In the genomic region with DNA sequence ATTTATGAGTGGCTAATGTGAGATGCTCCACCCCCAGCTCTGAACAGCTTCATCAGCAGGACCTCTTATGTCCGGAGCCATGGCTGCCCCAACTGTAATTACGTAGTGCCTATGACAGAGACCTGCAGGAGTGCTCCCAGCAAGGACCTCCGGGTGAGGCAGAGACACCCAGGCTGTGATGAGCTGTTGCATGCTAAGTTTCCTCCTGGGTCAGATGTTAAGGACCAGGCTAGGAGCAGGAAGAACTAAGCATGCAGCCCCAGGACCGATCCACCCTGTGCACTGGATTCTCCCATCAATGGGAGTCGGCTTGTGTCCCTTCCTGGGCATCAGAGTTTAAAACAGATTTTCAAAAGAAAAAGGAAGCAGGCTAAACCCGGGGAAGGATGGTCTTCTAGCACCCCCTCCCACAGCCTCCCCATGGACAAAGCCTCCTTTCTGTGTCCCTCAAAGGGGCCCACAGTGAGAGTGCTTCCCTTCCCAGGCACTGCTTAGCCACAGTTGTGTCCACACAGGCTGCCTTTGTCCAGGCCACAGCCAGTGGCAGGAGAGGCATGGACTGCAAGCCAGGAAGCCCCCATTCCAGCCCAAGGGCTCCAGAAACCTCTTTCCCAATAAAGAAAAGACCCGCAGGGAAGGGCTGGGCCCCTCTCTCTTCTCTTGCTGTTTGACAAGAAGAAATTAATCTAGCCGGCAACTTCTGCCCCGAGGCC, we compare ENCODE assay signal across 8 mouse cellular contexts. TPM values are rescaled to one million over a fixed set of nuclear protein-coding genes. Genes with fewer than 3 reads are reported as not detected.
DNase-seq lines count a peak whose midpoint lies in the region; ATAC-seq and TF ChIP-seq lines count a peak whose summit lies in the region.

No protein-coding gene starts in this region.

- H3K4me2 ChIP-seq in lung, embryonic 14.5 days = no peak overlapping the region
- H3K4me2 ChIP-seq in forebrain, embryonic 11.5 days (ENCODE audit: low read depth, low read length, severe bottlenecking) = 0 out of 2 replicates have a peak overlapping the region, but pooled peaks have one; percentile 11
- H3K4me2 ChIP-seq in stomach, embryonic 14.5 days (replicated peaks; ENCODE audit: low read depth, low read length) = no peak overlapping the region

- H3K9me3 ChIP-seq in lung, embryonic 14.5 days (ENCODE audit: low read depth, low read length) = no peaks in the 10 kb centered on the region
- no peaks in the 10 kb centered on the region for H3K9me3 ChIP-seq in forebrain, embryonic 11.5 days (ENCODE audit: control insufficient read depth, low read length)
- no peaks in the 10 kb centered on the region for H3K9me3 ChIP-seq in stomach, embryonic 14.5 days (ENCODE audit: control insufficient read depth, low read depth, low read length)

- H3K27me3 ChIP-seq in lung, embryonic 14.5 days (ENCODE audit: insufficient read depth, low read length) = no peaks in the 10 kb centered on the region
- no peaks in the 10 kb centered on the region for H3K27me3 ChIP-seq in forebrain, embryonic 11.5 days (ENCODE audit: control insufficient read depth, insufficient read depth, low read length)
- H3K27me3 ChIP-seq in stomach, embryonic 14.5 days (ENCODE audit: control insufficient read depth, insufficient read depth, low read length) = no peaks in the 10 kb centered on the region

- peak; percentile 27 for DNase-seq in lung, embryonic 14.5 days
- DNase-seq in lung, postnatal 36 days = no peak
- DNase-seq in forebrain, embryonic 11.5 days (ENCODE audit: low spot score) = peak; percentile 69
- peak; percentile 60 for DNase-seq in left cerebral cortex, postnatal 4 days
- no peak for DNase-seq in urinary bladder, postnatal 4 days (ENCODE audit: low spot score in 2 of 2)
- DNase-seq in adrenal gland, postnatal 25 days = no peak
- no peak for DNase-seq in kidney, postnatal 10 days

- H3K36me3 ChIP-seq in lung, embryonic 14.5 days (ENCODE audit: insufficient read depth) = peaks cover 7% of the 10 kb centered on the region; the same call in 1 of the 2 replicates
- no peaks in the 10 kb centered on the region for H3K36me3 ChIP-seq in forebrain, embryonic 11.5 days (ENCODE audit: control insufficient read depth, insufficient read depth, low read length)
- no peaks in the 10 kb centered on the region for H3K36me3 ChIP-seq in stomach, embryonic 14.5 days (ENCODE audit: control insufficient read depth, insufficient read depth, low read length)

- no peak for ATAC-seq in lung, embryonic 14.5 days (ENCODE audit: insufficient read depth)
- ATAC-seq in forebrain, embryonic 11.5 days (replicated peaks; ENCODE audit: low FRiP score) = peak; percentile 74
- no peak for ATAC-seq in stomach, embryonic 14.5 days (ENCODE audit: insufficient number of reproducible peaks, insufficient read depth, low FRiP score, low read depth)

- H3K4me1 ChIP-seq in lung, embryonic 14.5 days (ENCODE audit: insufficient read depth) = peaks cover 27% of the 10 kb centered on the region
- peaks cover 25% of the 10 kb centered on the region for H3K4me1 ChIP-seq in forebrain, embryonic 11.5 days (replicated peaks; ENCODE audit: control insufficient read depth, insufficient read depth, low read length)
- peaks cover 25% of the 10 kb centered on the region for H3K4me1 ChIP-seq in stomach, embryonic 14.5 days (ENCODE audit: control insufficient read depth, insufficient read depth, low read length)

- intact Hi-C loops in left cerebral cortex, postnatal 4 days (cut with DNase I) = no loop called here

- no peak for TF ChIP-seq CTCF in lung, embryonic 14.5 days (IDR thresholded peaks at IDR 0.05; ENCODE audit: low read depth)

- no peak overlapping the region for H3K4me3 ChIP-seq in lung, embryonic 14.5 days (ENCODE audit: low read depth, low read length)
- H3K4me3 ChIP-seq in forebrain, embryonic 11.5 days (ENCODE audit: low read depth, low read length) = no peak overlapping the region
- no peak overlapping the region for H3K4me3 ChIP-seq in stomach, embryonic 14.5 days (ENCODE audit: low read depth, low read length)

- 36% methylated on average over 9 of the region's 9 CpGs for WGBS in lung, embryonic 14.5 days
- 27% methylated on average over 9 of the region's 9 CpGs for WGBS in forebrain, embryonic 11.5 days
- 35% methylated on average over 9 of the region's 9 CpGs for WGBS in stomach, embryonic 14.5 days

- H3K27ac ChIP-seq in lung, embryonic 14.5 days (ENCODE audit: low read depth) = no peak overlapping the region; the same call in 1 of the 2 replicates
- peak overlapping the region; percentile 76 for H3K27ac ChIP-seq in forebrain, embryonic 11.5 days (ENCODE audit: low read depth, low read length)
- H3K27ac ChIP-seq in stomach, embryonic 14.5 days (ENCODE audit: low read length) = peak overlapping the region; percentile 71; the same call in 1 of the 2 replicates

- no peak overlapping the region for H3K9ac ChIP-seq in lung, embryonic 14.5 days
- H3K9ac ChIP-seq in forebrain, embryonic 11.5 days (ENCODE audit: low read length) = peak overlapping the region; percentile 44
- H3K9ac ChIP-seq in stomach, embryonic 14.5 days (replicated peaks; ENCODE audit: low read depth, low read length) = no peak overlapping the region

RNA-seq across cellular contexts. Expression of gene Rasa3, which starts 54.2 kb away (rescaled TPM):
- polyA plus RNA-seq in lung, embryonic 14.5 days (2014; fragmentation: Nextera tagmentation; extraction: Ambion mirVana) = 41.7 and 48.1 TPM in 2 replicates
- polyA plus RNA-seq in forebrain, embryonic 11.5 days (2014; fragmentation: Nextera tagmentation; extraction: Ambion mirVana) = 28.0 and 28.6 TPM in 2 replicates
- total RNA-seq in left cerebral cortex, postnatal 4 days (2021) = 10 to 100 TPM; 46.4 to 49.1 TPM
- polyA plus RNA-seq in stomach, embryonic 14.5 days (2014; fragmentation: Nextera tagmentation; extraction: Ambion mirVana) = 23.0 and 27.7 TPM in 2 replicates
- 39.2 and 63.9 TPM in 2 replicates for total RNA-seq in adrenal gland, postnatal 25 days (2021)

Comparison
In these comparisons a context has a peak if more than half of its experiments do, and no peak if none do; other contexts are left out.
1. DNase-seq: peak in lung, embryonic 14.5 days (single experiment), forebrain, embryonic 11.5 days (single experiment) and left cerebral cortex, postnatal 4 days (single experiment); none in lung, postnatal 36 days (single experiment), urinary bladder, postnatal 4 days (0 of 2), adrenal gland, postnatal 25 days (single experiment) and kidney, postnatal 10 days (single experiment).